Mouse (Mus musculus): ENCODE measurements around the gene Cstb. TPM values are rescaled to one million over a fixed set of nuclear protein-coding genes. Genes with fewer than 3 reads are reported as not detected.

Cstb gene
- polyA plus RNA-seq, 1 experiment from 2014 or later: 122 TPM

GRCm38 (mm10) chr10:78458348-78459111, 33.1 kb downstream of the Cstb start:
- Histone ChIP-seq H3K36me3 (ENCODE audit: control insufficient read depth, insufficient read depth, low read length) (no peaks in the 10 kb centered on the region), H3K27ac (ENCODE audit: low read depth, low read length) (no peak overlapping the region), H3K9me3 (replicated peaks; ENCODE audit: control insufficient read depth, low read length) (no peaks in the 10 kb centered on the region), H3K9ac (ENCODE audit: low read depth, low read length) (no peak overlapping the region), H3K4me2 (no peak overlapping the region), H3K4me3 (ENCODE audit: low read depth, low read length) (no peak overlapping the region), H3K27me3 (ENCODE audit: control insufficient read depth, insufficient read depth, low read length) (no peaks in the 10 kb centered on the region), H3K4me1 (ENCODE audit: control insufficient read depth, insufficient read depth, low read length) (peaks cover 6% of the 10 kb centered on the region)
- ATAC-seq (replicated peaks; ENCODE audit: insufficient number of reproducible peaks, low FRiP score, low TSS enrichment): no peak
- 65% methylated on average over 5 of the region's 5 CpGs for WGBS (ENCODE audit: insufficient replicate concordance)

DNA sequence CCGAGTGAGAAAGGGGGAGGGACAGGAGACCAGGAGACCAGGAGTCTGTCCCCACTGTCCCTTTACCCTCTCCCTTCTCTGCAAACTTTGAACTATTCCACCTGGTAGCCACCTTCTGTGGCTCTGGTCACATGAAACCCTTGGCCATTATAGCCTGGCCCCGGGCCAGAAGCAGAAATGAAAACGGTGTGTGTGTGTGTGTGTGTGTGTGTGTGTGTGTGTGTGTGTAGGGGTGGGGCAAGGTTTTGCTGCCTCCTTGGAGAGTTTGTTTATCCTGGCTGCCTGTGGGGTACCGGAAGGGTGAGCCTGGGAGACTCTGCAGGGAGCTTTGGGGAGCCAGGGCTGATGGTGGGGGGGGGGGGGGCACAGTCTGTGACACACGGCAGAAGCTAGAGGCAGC, 35.0 kb downstream of the Cstb start:
- Histone ChIP-seq H3K27ac (ENCODE audit: low read depth, low read length) (no peak overlapping the region), H3K36me3 (ENCODE audit: control insufficient read depth, insufficient read depth, low read length) (no peaks in the 10 kb centered on the region), H3K4me2 (no peak overlapping the region), H3K9ac (ENCODE audit: low read depth, low read length) (no peak overlapping the region), H3K4me3 (ENCODE audit: low read depth, low read length) (no peak overlapping the region), H3K27me3 (ENCODE audit: control insufficient read depth, insufficient read depth, low read length) (no peaks in the 10 kb centered on the region), H3K9me3 (replicated peaks; ENCODE audit: control insufficient read depth, low read length) (no peaks in the 10 kb centered on the region), H3K4me1 (ENCODE audit: control insufficient read depth, insufficient read depth, low read length) (peaks cover 12% of the 10 kb centered on the region)
- WGBS (ENCODE audit: insufficient replicate concordance): 34% methylated on average over 5 of the region's 5 CpGs
- ATAC-seq (replicated peaks; ENCODE audit: insufficient number of reproducible peaks, low FRiP score, low TSS enrichment): no peak

DNA sequence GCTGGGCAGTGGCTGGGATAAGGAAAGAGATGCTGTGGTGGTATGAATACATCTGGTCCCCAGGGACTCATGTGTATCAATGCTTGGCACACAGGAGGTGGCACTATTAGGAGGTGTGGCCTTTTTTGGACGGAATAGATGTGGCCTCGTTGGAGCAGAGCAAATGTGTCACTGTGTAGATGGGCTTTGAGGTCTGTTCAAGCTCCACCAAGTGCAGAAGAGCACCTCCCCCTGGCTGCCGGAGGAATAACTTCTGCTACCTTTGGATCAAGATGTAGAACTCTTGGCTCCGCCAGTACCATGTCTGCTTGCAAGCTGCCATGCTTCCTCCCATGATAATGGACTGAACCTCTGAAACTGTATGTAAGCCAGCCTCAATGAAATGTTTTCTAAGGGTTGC, 36.3 kb downstream of the Cstb start:
- no peaks in the 10 kb centered on the region for H3K27me3 ChIP-seq (ENCODE audit: control insufficient read depth, insufficient read depth, low read length)
- no peak overlapping the region for H3K4me3 ChIP-seq (ENCODE audit: low read depth, low read length)
- no peak overlapping the region for H3K4me2 ChIP-seq
- ATAC-seq (replicated peaks; ENCODE audit: insufficient number of reproducible peaks, low FRiP score, low TSS enrichment): no peak
- WGBS (ENCODE audit: insufficient replicate concordance): 70% methylated on average over 4 of the region's 4 CpGs
- peaks cover 12% of the 10 kb centered on the region for H3K4me1 ChIP-seq (ENCODE audit: control insufficient read depth, insufficient read depth, low read length)
- no peaks in the 10 kb centered on the region for H3K9me3 ChIP-seq (replicated peaks; ENCODE audit: control insufficient read depth, low read length)
- no peaks in the 10 kb centered on the region for H3K36me3 ChIP-seq (ENCODE audit: control insufficient read depth, insufficient read depth, low read length)
- no peak overlapping the region for H3K9ac ChIP-seq (ENCODE audit: low read depth, low read length)
- no peak overlapping the region for H3K27ac ChIP-seq (ENCODE audit: low read depth, low read length)

DNA sequence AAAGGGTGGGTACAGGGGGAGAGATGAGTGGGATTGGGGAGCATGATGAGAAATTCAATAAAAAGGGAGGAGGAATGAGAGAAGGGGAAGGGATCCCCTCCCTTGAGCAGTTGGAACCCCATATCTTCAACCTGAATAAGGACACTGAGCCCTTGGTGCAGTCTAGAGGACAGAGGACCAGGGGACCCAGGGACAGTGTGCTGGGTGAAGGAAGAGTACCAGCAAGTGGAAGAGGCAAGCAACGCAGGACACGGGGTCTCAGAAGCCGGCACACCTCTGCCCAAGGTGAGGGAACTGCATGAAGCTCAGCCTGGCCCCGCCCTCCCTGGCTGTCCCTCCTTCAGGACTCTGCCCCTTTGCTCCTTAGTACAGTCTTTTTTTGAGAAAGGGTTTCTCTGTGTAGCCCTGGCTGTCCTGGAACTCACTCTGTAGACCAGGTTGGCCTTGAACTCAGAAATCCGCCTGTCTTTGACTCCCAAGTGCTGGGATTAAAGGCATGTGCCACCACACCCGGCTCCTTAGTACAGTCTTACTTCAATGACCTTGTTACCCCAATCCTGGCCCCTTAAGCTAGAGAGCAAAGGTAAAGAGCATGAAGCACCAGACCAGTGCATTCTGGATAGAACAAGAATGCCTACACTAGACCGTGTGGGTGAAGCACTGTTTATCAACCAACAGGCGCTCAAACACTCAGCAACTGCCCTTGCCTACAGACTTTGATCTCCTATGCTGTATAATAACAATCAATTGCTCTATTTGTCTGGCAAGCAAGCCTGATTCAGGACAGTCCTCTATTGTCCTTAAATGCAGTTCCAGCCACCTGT, 37.7 kb downstream of the Cstb start:
- Histone ChIP-seq H3K27ac (ENCODE audit: low read depth, low read length) (no peak overlapping the region), H3K9ac (ENCODE audit: low read depth, low read length) (no peak overlapping the region), H3K4me1 (ENCODE audit: control insufficient read depth, insufficient read depth, low read length) (peaks cover 7% of the 10 kb centered on the region; the same call in 1 of the 2 replicates), H3K27me3 (ENCODE audit: control insufficient read depth, insufficient read depth, low read length) (no peaks in the 10 kb centered on the region), H3K9me3 (replicated peaks; ENCODE audit: control insufficient read depth, low read length) (no peaks in the 10 kb centered on the region), H3K36me3 (ENCODE audit: control insufficient read depth, insufficient read depth, low read length) (no peaks in the 10 kb centered on the region), H3K4me3 (ENCODE audit: low read depth, low read length) (no peak overlapping the region), H3K4me2 (peak overlapping the region; percentile 97)
- no peak for ATAC-seq (replicated peaks; ENCODE audit: insufficient number of reproducible peaks, low FRiP score, low TSS enrichment)
- WGBS (ENCODE audit: insufficient replicate concordance): 80% methylated on average over 8 of the region's 8 CpGs

- peak overlapping the region; percentile 70; the same call in 1 of the 2 replicates for H3K9ac ChIP-seq (ENCODE audit: low read depth, low read length)
- WGBS (ENCODE audit: insufficient replicate concordance): 87% methylated on average over 3 of the region's 3 CpGs
Measured at GRCm38 (mm10) chr10:78463769-78464167, 38.3 kb downstream of the Cstb start.

GRCm38 (mm10) chr10:78464201-78464791, 38.8 kb downstream of the Cstb start:
- Histone ChIP-seq H3K9ac (ENCODE audit: low read depth, low read length) (peak overlapping the region; percentile 70), H3K9me3 (replicated peaks; ENCODE audit: control insufficient read depth, low read length) (no peaks in the 10 kb centered on the region), H3K4me2 (peak overlapping the region; percentile 97), H3K36me3 (ENCODE audit: control insufficient read depth, insufficient read depth, low read length) (no peaks in the 10 kb centered on the region), H3K4me3 (ENCODE audit: low read depth, low read length) (peak overlapping the region; percentile 72), H3K27me3 (ENCODE audit: control insufficient read depth, insufficient read depth, low read length) (no peaks in the 10 kb centered on the region), H3K27ac (ENCODE audit: low read depth, low read length) (peak overlapping the region; percentile 50; the same call in 1 of the 2 replicates), H3K4me1 (ENCODE audit: control insufficient read depth, insufficient read depth, low read length) (peaks cover 7% of the 10 kb centered on the region; the same call in 1 of the 2 replicates)
- 2% methylated on average over 32 of the region's 32 CpGs for whole genome bisulfite sequencing (ENCODE audit: insufficient replicate concordance)
- ATAC-seq (replicated peaks; ENCODE audit: insufficient number of reproducible peaks, low FRiP score, low TSS enrichment): peak; percentile 6; the same call in 1 of the 2 replicates

More at GRCm38 (mm10) chr10:78463769-78464167, 38.3 kb downstream of the Cstb start:
- ATAC-seq (replicated peaks; ENCODE audit: insufficient number of reproducible peaks, low FRiP score, low TSS enrichment): no peak
- no peaks in the 10 kb centered on the region for H3K9me3 ChIP-seq (replicated peaks; ENCODE audit: control insufficient read depth, low read length)
- H3K27ac ChIP-seq (ENCODE audit: low read depth, low read length): no peak overlapping the region
- H3K4me2 ChIP-seq: peak overlapping the region; percentile 97
- H3K27me3 ChIP-seq (ENCODE audit: control insufficient read depth, insufficient read depth, low read length): no peaks in the 10 kb centered on the region
- H3K36me3 ChIP-seq (ENCODE audit: control insufficient read depth, insufficient read depth, low read length): no peaks in the 10 kb centered on the region
- H3K4me1 ChIP-seq (ENCODE audit: control insufficient read depth, insufficient read depth, low read length): peaks cover 7% of the 10 kb centered on the region; the same call in 1 of the 2 replicates
- H3K4me3 ChIP-seq (ENCODE audit: low read depth, low read length): peak overlapping the region; percentile 72

DNA sequence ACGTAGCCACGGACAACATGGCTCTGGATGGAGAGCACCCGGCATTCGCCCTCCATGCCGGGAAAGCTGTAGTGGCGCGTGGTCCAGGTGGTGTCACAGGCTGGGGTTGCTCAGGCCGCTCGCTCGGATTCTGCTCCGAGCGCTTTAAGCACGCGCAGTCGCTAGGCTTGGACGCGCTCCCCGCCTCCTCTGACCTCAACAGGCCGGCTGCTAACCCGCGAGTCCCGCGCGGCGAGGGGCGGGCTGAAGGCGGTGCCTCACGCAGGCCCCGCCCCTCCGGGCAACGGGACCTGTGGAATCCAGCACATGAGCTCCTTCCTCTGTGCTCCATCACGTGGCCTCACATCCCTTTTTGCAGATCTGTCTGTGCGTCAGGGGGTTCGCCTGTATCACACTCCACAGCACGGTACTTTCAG, 39.3 kb downstream of the Cstb start, which contains the start of gene Pdxk:
TSS of gene Pdxk (minus strand) at position 184 of the 416 bp plus-strand sequence.
- ATAC-seq (replicated peaks; ENCODE audit: insufficient number of reproducible peaks, low FRiP score, low TSS enrichment): peak; percentile 91
- Histone ChIP-seq H3K4me3 (ENCODE audit: low read depth, low read length) (peak within 1 kb of the TSS; percentile 72), H3K36me3 (ENCODE audit: control insufficient read depth, insufficient read depth, low read length) (no peaks in the 10 kb centered on the region), H3K4me1 (ENCODE audit: control insufficient read depth, insufficient read depth, low read length) (peaks cover 7% of the 10 kb centered on the region; the same call in 1 of the 2 replicates), H3K27ac (ENCODE audit: low read depth, low read length) (peak within 1 kb of the TSS; percentile 50; the same call in 1 of the 2 replicates), H3K4me2 (peak within 1 kb of the TSS; percentile 97), H3K27me3 (ENCODE audit: control insufficient read depth, insufficient read depth, low read length) (no peaks in the 10 kb centered on the region), H3K9ac (ENCODE audit: low read depth, low read length) (peak within 1 kb of the TSS; percentile 70), H3K9me3 (replicated peaks; ENCODE audit: control insufficient read depth, low read length) (no peaks in the 10 kb centered on the region)
- under 1% methylated on average over 35 of the region's 35 CpGs for WGBS (ENCODE audit: insufficient replicate concordance)

GRCm38 (mm10) chr10:78465472-78465871, 40.0 kb downstream of the Cstb start:
- Histone ChIP-seq H3K27ac (ENCODE audit: low read depth, low read length) (no peak overlapping the region), H3K4me1 (ENCODE audit: control insufficient read depth, insufficient read depth, low read length) (peaks cover 7% of the 10 kb centered on the region; the same call in 1 of the 2 replicates), H3K4me3 (ENCODE audit: low read depth, low read length) (0 out of 2 replicates have a peak overlapping the region, but pooled peaks have one; percentile 72), H3K27me3 (ENCODE audit: control insufficient read depth, insufficient read depth, low read length) (no peaks in the 10 kb centered on the region), H3K9me3 (replicated peaks; ENCODE audit: control insufficient read depth, low read length) (no peaks in the 10 kb centered on the region), H3K9ac (ENCODE audit: low read depth, low read length) (no peak overlapping the region), H3K4me2 (no peak overlapping the region), H3K36me3 (ENCODE audit: control insufficient read depth, insufficient read depth, low read length) (no peaks in the 10 kb centered on the region)
- no peak for ATAC-seq (replicated peaks; ENCODE audit: insufficient number of reproducible peaks, low FRiP score, low TSS enrichment)
- WGBS (ENCODE audit: insufficient replicate concordance): 75% methylated on average over 3 of the region's 3 CpGs
